Mouse (Mus musculus): Measurements from ENCODE around the gene Cdc123. TPM values are rescaled to one million over a fixed set of nuclear protein-coding genes. Genes with fewer than 3 reads are reported as not detected.
A peak's percentile ranks its signal among the peaks of the same experiment; 100 is the strongest.

The Cdc123 gene
- 74.7 and 79.8 TPM in 2 replicates for polyA plus RNA-seq (2012; rRNA removed)

DNA sequence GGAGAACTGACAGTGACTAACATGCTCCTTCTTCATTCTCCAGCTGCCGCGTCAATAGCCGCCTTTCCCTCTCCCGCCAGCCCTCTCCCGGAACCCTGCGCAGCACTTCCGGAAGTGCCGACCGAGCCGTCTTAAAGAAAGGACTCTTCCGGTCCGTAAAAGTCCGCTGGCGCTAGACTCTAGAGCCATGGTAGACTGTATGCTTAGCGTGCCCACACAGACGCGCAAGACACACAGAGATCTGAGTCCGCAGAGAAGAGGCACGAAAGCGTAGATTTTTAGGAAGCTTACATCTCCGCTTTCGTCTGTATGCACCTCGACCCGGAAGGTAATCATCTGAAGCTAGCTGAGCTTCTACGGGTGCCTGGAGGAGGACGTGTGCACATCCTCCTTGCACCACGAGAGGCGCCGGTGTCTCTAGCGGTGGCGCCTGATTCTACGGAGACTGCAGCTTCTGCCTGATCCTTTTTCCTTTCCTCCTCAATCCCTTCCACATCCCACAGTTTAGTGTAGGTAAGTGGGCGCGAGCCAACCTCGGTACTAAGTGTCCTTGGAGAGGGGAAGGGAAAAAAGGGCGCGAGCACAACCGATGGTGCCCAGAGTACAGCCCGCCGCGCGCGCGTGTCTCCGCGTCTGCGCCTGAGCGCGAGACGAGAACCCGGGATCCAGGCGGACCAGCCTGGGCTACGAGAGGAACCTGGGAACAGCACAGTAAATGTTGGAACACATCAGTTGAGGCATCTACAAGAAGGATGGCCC lies at the start of gene Cdc123, which contains the start of gene Nudt5:
Gene Cdc123 (minus strand): TSS at position 292 of the 759 bp plus-strand sequence.
Gene Nudt5 (plus strand): TSS at position 147 of the 759 bp plus-strand sequence.
- TF ChIP-seq CTCF (IDR thresholded peaks at IDR 0.05; ENCODE audit: borderline replicate concordance, control insufficient read depth, extremely low read depth, insufficient read depth, low read length, poor library complexity): peak; percentile 76; the same call in 1 of the 2 replicates
- TF ChIP-seq POLR2A (IDR thresholded peaks at IDR 0.05; ENCODE audit: control insufficient read depth, extremely low read depth, insufficient read depth, low read length, poor library complexity): peak; percentile 59; the same call in 1 of the 2 replicates
- H3K36me3 ChIP-seq (ENCODE audit: control insufficient read depth, insufficient read depth, low read length): peaks cover 16% of the 10 kb centered on the region
- 0 out of 2 replicates have a peak, but pooled peaks cover 2% of the 10 kb centered on the region for H3K4me1 ChIP-seq (replicated peaks; ENCODE audit: control insufficient read depth, insufficient read depth, low read length)
- DNase-seq: peak; percentile 88
- peak within 1 kb of the TSS; percentile 76 for H3K27ac ChIP-seq (ENCODE audit: control insufficient read depth, insufficient read depth, low read length)
- under 1% methylated on average over 53 of the region's 53 CpGs for WGBS
- peak within 1 kb of the TSS; percentile 56 for H3K4me3 ChIP-seq (ENCODE audit: control insufficient read depth, insufficient read depth, low read length)
- no peaks in the 10 kb centered on the region for H3K27me3 ChIP-seq (ENCODE audit: control insufficient read depth, insufficient read depth, low read length)

DNA sequence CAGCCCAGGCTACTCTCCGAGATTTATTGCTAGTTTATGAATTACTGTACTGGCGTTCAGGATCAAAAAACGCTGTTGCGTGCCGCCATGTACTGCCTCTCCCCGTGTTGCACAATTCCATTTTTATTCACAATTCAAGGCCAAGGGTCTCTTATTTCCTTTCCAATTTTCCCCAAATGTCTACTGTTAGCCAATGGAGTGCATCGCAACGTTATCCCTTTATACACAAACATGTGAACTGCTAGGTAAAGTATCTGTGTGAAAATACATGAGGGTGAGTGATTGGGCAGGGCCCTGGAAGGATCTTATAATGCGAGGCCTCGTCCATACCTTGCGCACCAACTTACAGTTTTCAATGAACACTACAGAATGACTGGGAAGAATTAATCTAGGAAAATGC lies 49.3 kb upstream of the Cdc123 start:
- WGBS: 84% methylated on average over 11 of the region's 11 CpGs
- 0 out of 2 replicates have a peak, but pooled peaks cover 2% of the 10 kb centered on the region for H3K4me1 ChIP-seq (replicated peaks; ENCODE audit: control insufficient read depth, insufficient read depth, low read length)
- H3K4me3 ChIP-seq (ENCODE audit: control insufficient read depth, insufficient read depth, low read length): no peak overlapping the region
- no peaks in the 10 kb centered on the region for H3K27me3 ChIP-seq (ENCODE audit: control insufficient read depth, insufficient read depth, low read length)
- H3K36me3 ChIP-seq (ENCODE audit: control insufficient read depth, insufficient read depth, low read length): no peaks in the 10 kb centered on the region
- no peak overlapping the region for H3K27ac ChIP-seq (ENCODE audit: control insufficient read depth, insufficient read depth, low read length)
- TF ChIP-seq POLR2A (IDR thresholded peaks at IDR 0.05; ENCODE audit: control insufficient read depth, extremely low read depth, insufficient read depth, low read length, poor library complexity) (no peak), CTCF (IDR thresholded peaks at IDR 0.05; ENCODE audit: borderline replicate concordance, control insufficient read depth, extremely low read depth, insufficient read depth, low read length, poor library complexity) (no peak)
- no peak for DNase-seq

DNA sequence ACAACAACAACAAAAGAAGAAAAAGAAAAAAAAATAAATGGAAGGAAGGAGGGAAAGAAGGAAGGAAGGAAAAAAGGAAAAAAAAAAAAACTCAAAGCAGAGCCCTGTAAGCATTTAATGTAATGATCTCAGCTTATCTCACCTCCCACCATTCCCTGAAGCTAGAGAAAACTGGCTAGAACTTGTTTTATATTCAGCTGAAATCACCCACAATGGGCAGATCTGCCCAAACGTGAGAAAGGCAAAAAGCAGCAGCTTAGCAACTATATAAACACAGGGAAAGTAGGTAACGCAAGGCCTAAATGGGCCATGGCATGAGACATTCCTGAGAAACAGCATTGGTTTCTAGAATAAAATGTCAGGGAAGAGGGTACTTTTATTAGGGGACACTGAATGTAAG lies 44.4 kb upstream of the Cdc123 start:
- H3K36me3 ChIP-seq (ENCODE audit: control insufficient read depth, insufficient read depth, low read length): peaks cover 21% of the 10 kb centered on the region

DNA sequence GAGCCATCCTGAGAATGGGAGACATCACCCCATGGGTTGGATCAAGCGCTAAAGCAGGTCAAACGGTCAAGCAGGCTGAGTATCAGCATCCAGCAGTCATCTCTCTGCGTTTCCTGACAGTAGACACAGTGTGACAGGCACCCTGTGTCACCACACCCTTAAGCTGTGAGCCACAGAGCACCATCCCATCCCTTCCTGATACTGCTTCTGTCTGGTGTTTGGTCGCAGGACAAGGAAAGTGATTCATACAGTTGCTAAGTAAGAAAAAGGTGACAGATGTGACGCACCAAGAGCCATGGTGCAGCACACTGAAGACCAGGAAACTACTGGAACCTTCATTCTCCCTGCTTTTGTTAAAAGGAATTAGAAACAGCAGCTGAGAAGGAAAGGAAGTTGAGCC lies 43.9 kb upstream of the Cdc123 start:
- Histone ChIP-seq H3K27me3 (ENCODE audit: control insufficient read depth, insufficient read depth, low read length) (no peaks in the 10 kb centered on the region), H3K27ac (ENCODE audit: control insufficient read depth, insufficient read depth, low read length) (no peak overlapping the region), H3K36me3 (ENCODE audit: control insufficient read depth, insufficient read depth, low read length) (peaks cover 21% of the 10 kb centered on the region), H3K4me1 (replicated peaks; ENCODE audit: control insufficient read depth, insufficient read depth, low read length) (no peaks in the 10 kb centered on the region), H3K4me3 (ENCODE audit: control insufficient read depth, insufficient read depth, low read length) (no peak overlapping the region)
- 96% methylated on average over 5 of the region's 5 CpGs for WGBS
- no peak for TF ChIP-seq POLR2A (IDR thresholded peaks at IDR 0.05; ENCODE audit: control insufficient read depth, extremely low read depth, insufficient read depth, low read length, poor library complexity)
- TF ChIP-seq CTCF (IDR thresholded peaks at IDR 0.05; ENCODE audit: borderline replicate concordance, control insufficient read depth, extremely low read depth, insufficient read depth, low read length, poor library complexity): no peak
- no peak for DNase-seq

More for the DNA sequence above, 44.4 kb upstream of the Cdc123 start:
- no peaks in the 10 kb centered on the region for H3K27me3 ChIP-seq (ENCODE audit: control insufficient read depth, insufficient read depth, low read length)
- H3K27ac ChIP-seq (ENCODE audit: control insufficient read depth, insufficient read depth, low read length): no peak overlapping the region
- DNase-seq: no peak
- H3K4me1 ChIP-seq (replicated peaks; ENCODE audit: control insufficient read depth, insufficient read depth, low read length): 0 out of 2 replicates have a peak, but pooled peaks cover 2% of the 10 kb centered on the region
- H3K4me3 ChIP-seq (ENCODE audit: control insufficient read depth, insufficient read depth, low read length): no peak overlapping the region
- TF ChIP-seq CTCF (IDR thresholded peaks at IDR 0.05; ENCODE audit: borderline replicate concordance, control insufficient read depth, extremely low read depth, insufficient read depth, low read length, poor library complexity) (no peak), POLR2A (IDR thresholded peaks at IDR 0.05; ENCODE audit: control insufficient read depth, extremely low read depth, insufficient read depth, low read length, poor library complexity) (no peak)
- 84% methylated on average over 2 of the region's 2 CpGs for WGBS

DNA sequence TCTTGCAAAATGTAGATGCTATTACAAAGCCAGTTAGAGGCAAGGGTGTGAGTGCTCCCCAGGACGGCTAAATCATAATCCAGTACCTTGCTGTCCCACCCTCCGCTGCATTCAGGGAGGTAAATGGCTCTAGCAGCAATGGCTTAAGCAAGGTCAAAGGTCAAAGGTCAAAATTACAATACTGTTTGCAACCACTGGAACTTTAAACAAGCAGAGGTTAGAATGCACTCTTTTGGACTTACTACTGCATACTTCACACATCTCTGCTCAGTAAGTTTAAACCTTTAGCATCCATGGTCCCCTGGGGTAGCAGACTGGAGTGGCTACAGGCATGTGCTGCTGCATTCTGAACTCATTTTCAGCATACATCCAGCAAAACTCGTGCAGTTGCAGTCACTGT lies 32.5 kb upstream of the Cdc123 start:
- 89% methylated on average over 3 of the region's 3 CpGs for WGBS
- TF ChIP-seq POLR2A (IDR thresholded peaks at IDR 0.05; ENCODE audit: control insufficient read depth, extremely low read depth, insufficient read depth, low read length, poor library complexity) (no peak), CTCF (IDR thresholded peaks at IDR 0.05; ENCODE audit: borderline replicate concordance, control insufficient read depth, extremely low read depth, insufficient read depth, low read length, poor library complexity) (no peak)

DNA sequence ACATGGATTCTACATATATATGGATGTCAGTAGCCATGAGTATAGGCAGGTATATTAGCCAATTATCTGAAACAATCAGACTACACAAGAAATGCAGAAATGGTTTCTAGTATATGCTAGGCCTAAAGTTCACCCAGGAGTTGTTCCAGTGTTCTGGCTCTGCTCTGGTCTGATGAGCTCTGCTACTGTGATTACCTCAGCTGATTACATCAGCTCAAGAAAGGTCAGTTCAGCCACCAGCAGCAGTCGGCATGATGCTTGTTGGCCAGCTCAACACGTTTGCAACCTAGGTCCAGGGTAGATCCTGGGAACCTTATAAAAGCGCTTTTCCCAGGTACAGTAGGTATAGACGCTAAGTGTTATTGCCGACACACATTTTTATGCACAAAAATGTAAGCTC lies 24.8 kb upstream of the Cdc123 start:
- 97% methylated on average over 5 of the region's 5 CpGs for WGBS
- TF ChIP-seq CTCF (IDR thresholded peaks at IDR 0.05; ENCODE audit: borderline replicate concordance, control insufficient read depth, extremely low read depth, insufficient read depth, low read length, poor library complexity): no peak
- TF ChIP-seq POLR2A (IDR thresholded peaks at IDR 0.05; ENCODE audit: control insufficient read depth, extremely low read depth, insufficient read depth, low read length, poor library complexity): no peak
- H3K27ac ChIP-seq (ENCODE audit: control insufficient read depth, insufficient read depth, low read length): no peak overlapping the region
- no peak for DNase-seq
- H3K36me3 ChIP-seq (ENCODE audit: control insufficient read depth, insufficient read depth, low read length): peaks cover 20% of the 10 kb centered on the region
- no peak overlapping the region for H3K4me3 ChIP-seq (ENCODE audit: control insufficient read depth, insufficient read depth, low read length)
- no peaks in the 10 kb centered on the region for H3K4me1 ChIP-seq (replicated peaks; ENCODE audit: control insufficient read depth, insufficient read depth, low read length)
- H3K27me3 ChIP-seq (ENCODE audit: control insufficient read depth, insufficient read depth, low read length): no peaks in the 10 kb centered on the region

More for the DNA sequence above, 32.5 kb upstream of the Cdc123 start:
- Histone ChIP-seq H3K27me3 (ENCODE audit: control insufficient read depth, insufficient read depth, low read length) (no peaks in the 10 kb centered on the region), H3K4me3 (ENCODE audit: control insufficient read depth, insufficient read depth, low read length) (no peak overlapping the region), H3K27ac (ENCODE audit: control insufficient read depth, insufficient read depth, low read length) (no peak overlapping the region), H3K36me3 (ENCODE audit: control insufficient read depth, insufficient read depth, low read length) (peaks cover 15% of the 10 kb centered on the region), H3K4me1 (replicated peaks; ENCODE audit: control insufficient read depth, insufficient read depth, low read length) (no peaks in the 10 kb centered on the region)
- no peak for DNase-seq

All from thymus, adult 2 months (tissue).